Mouse (Mus musculus) G1E (cell line): ENCODE measurements at regions not wholly inside any gene's neighbourhood (a gene's known extent, or its start where the extent isn't known, plus 50 kb on each side); places are given as distances from the start of the nearest gene placed in this dataset.

Experiments used
- CTCF ChIP-seq: IDR thresholded peaks from 2 replicates; pipeline ENCODE4 v1.5.1; 2012; ENCODE audit warnings: low read depth, low read length, inconsistent platforms, mixed read lengths
- GATA1 ChIP-seq: IDR thresholded peaks from 2 replicates; pipeline ENCODE4 v1.6.1; 2012; ENCODE audit warnings: borderline replicate concordance, low read length, inconsistent platforms, mixed read lengths
- GATA2 ChIP-seq: IDR thresholded peaks from 2 replicates; pipeline ENCODE4 v1.6.1; 2012; ENCODE audit warnings: low read depth, low read length, inconsistent platforms, borderline replicate concordance
- POLR2AphosphoS5 ChIP-seq: IDR thresholded peaks from 2 replicates; pipeline ENCODE4 v1.6.1; 2012; ENCODE audit warnings: low read depth, low read length, inconsistent platforms; ENCODE audit not compliant: insufficient replicate concordance
- TAL1 ChIP-seq: conservative IDR thresholded peaks from 2 replicates; pipeline ENCODE4 v1.6.1; 2012; ENCODE audit warnings: low read depth, low read length, inconsistent platforms, mixed read lengths

DNA sequence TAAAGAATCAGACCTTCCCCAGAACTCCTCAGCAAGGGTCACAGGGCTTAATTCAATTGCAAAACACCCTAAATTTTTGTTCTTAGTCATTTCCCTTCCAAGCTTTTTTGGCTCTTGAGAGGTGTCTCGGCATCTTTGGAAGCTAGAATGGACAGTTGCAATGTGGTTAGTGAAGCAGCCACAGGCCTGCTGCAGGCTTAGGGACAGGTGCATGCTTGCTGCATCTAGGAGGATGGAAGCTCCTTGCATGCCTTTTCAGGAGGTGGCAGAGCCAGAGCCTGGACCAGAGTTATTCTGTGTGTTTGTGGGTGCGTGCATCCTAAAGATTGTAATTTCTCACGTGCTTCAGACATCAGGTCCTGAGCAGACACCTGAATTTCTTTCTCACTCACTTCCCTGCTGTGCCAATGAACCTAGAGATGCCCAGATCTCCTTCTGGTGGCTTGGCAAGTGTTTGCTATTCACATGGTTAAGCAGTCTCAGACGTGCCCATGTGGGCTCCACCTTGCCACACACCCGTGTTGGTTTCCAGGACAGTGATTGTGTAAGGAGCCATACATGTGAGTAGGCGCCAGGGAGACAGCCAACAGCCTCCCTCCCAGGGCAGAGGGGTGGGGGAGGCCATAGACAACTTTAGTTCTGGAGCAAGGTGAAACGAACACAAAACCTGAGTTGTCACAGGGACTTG is 246.3 kb upstream of the Maf start:
- TF ChIP-seq CTCF (no peak), GATA2 (no peak), POLR2AphosphoS5 (no peak), TAL1 (no peak), GATA1 (no peak)
